Mouse (Mus musculus): ENCODE data around the gene Usp33. TPM values are rescaled to one million over a fixed set of nuclear protein-coding genes. Genes with fewer than 3 reads are reported as not detected.

Usp33 gene
- total RNA-seq, 2 experiments from 2014 or later = 91.9 to 92.1 TPM

GRCm38 (mm10) chr3:152400441-152400840 is 54.2 kb downstream of the Usp33 start:
- DNase-seq (ENCODE audit: low spot score in 2 of 2) = no peak

- no peak for DNase-seq (ENCODE audit: low spot score in 2 of 2)
Observed at GRCm38 (mm10) chr3:152400875-152401274, 54.6 kb downstream of the Usp33 start.

DNA sequence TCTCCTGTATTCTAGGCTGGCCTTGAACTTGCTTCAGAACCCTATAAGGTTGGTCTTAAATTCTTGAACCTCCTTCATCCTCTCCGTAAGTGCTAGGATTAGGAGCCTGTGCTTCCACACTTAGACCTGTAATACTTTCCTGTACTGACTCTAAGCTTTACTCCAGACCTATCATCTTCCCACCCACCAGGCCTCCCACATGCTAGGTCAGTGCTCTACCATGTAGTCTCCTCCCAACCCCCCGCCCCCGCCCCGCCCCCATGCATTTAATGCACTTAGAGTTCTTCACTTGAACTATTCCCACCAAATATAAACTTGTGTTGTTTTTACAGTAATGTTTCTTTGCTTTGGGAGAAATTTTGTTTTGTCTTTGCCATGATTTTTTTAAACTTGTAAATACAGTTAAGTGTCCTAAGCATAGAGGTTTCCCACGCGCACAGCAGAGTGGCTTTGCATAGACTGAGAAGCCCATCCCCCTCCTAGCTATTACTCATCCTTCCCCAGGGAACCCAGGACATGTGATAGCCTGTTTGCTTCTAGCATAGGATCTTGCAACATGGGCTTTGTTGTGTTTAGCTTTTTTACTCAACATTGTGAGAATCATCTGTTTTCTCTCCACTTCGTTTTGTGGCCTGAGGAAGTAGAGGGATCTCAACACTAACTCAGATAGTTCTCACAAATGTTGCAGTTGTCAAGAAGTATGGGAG is 55.8 kb downstream of the Usp33 start:
- DNase-seq (ENCODE audit: low spot score in 2 of 2) = peak in 1 of 2 experiments; percentile 19

DNA sequence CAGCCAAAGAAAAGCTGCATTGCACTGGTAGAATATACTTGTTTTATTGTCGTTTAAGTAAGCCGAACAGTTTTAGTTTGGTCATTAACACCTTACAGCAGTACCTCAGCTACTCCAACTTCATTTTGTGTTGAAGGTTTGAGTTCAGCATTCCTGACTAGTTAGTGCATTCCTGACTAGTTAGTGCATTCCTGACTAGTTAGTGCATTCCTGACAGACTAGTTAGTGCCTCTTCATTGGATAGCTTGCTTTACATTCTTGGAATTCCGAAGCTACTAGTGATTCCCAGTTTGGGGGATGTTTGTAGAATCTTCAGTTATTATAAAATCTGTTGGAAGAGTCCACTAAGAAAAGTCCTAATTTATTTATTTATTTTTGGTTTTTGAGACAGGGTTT is 56.4 kb downstream of the Usp33 start:
- no peak for DNase-seq (ENCODE audit: low spot score in 2 of 2)

DNA sequence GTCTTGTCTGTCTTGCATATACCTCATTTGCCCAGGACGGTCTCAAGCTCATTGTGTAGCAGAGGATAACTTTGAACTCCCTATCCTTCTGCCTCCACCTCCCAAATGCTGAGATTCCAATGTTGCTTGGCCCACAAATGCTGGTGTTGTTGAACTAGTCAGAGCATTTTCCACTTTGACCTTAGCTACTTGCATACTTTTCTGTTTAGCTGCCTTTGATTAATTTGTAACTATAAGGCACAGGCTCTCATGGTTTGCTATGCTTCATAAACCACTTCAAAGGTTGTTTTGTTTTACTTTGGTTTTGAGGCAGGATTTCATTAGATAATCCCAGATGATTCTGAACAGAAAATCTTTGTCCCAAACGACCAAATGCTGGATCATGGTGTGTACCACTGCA is 57.5 kb downstream of the Usp33 start:
- no peak for DNase-seq (ENCODE audit: low spot score in 2 of 2)

DNA sequence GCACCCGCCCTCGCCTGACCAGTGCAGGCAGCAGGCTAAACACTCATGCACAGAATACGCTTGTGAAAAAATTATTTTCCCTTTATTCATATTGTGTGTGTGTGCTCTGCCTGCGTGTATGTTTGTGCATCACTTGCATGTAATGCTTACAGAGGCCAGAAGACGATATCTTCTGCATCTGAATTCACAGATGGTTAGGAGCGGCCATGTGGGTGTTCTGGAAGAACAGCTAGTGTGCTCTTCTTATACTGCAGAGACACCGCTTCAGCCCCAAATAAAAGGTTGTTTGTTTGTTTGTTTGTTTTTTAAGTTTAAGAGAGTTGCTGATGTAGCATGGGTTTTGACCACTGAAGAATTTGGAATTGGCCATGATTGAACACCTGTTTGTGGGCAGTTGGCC is 59.1 kb downstream of the Usp33 start:
- DNase-seq (ENCODE audit: low spot score in 2 of 2) = no peak

- no peak for DNase-seq (ENCODE audit: low spot score in 2 of 2)
Observed at GRCm38 (mm10) chr3:152405978-152406640, 59.8 kb downstream of the Usp33 start.

GRCm38 (mm10) chr3:152410980-152411551 is 64.8 kb downstream of the Usp33 start:
- DNase-seq (ENCODE audit: low spot score in 2 of 2) = no peak

DNA sequence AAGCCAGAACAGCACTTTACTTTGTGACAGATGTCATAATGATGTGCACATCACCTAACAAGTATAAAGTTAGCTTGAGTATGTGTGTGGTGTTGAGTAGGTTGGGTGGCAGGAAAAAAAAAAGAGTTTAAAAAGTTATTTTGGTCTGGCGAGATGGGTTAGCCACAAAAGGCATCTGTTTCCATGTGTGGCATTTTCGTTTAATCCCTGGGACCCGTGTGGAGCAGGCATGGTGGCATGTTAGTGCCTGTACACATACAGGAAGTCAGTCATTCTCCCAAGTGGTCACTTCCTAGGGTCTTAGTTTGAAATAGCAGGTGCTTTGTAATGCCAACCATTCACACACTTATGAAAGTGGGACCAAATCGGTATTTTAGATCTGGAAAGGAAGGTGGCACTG is 66.1 kb downstream of the Usp33 start:
- DNase-seq (ENCODE audit: low spot score in 2 of 2) = no peak

DNA sequence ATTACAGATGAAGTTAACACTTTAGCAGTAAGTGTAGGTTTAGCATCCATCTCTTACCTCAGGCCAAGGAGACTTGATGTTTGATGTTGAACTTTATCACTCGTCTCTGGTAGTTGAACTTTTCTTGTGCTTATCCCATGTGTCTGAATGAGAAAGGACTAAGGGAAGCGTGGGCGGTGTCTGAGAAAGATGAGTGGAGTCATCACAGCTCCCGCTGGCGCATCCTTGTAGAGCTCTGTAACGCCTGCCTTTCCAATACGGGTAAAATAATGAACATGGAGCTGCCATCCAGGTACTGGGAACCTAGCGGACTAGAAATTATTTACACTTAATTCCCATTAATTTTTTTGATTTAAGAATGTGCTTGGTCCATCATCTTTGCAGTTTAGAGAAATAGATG is 82.6 kb downstream of the Usp33 start:
- DNase-seq (ENCODE audit: low spot score in 2 of 2) = no peak

DNA sequence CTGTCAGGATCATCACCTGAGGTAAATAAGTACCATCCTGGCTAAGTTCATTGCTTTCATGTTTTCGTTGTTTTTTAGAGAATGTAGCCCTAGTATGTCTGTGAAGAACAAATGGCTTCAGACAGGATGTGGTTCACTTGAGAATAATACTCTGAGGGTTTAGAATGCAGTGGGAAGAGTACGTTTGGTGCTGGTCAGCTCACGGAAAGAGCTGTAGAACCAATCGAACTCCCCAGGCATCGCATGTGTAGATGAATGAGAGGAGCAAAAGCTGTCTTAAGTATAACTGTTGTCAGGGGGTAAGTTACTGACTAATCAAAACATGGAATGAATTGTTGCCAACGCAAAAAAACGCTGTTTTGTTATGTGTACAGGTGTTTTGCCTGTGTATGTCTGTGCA is 86.4 kb downstream of the Usp33 start:
- DNase-seq (ENCODE audit: low spot score in 2 of 2) = no peak

DNA sequence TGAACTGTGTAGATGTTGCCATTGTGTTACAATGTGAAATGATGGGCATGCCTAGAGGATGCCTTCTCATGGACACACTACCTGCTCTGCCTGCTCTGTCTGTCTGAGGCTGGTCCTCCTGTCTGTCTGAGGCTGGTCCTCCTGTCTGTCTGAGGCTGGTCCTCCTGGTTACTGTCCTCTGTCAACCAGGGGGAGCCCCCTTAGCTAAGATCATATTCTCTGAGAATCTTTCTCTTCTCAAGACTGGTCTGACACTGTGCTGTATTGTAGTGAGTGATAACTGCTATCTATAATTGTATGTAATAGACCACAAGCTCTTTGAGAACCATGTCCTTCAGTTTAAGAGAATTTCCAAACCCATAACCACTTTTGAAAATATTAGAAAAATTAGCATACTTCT is 89.3 kb downstream of the Usp33 start:
- DNase-seq (ENCODE audit: low spot score in 2 of 2) = no peak

- no peak for DNase-seq (ENCODE audit: low spot score in 2 of 2)
Observed at GRCm38 (mm10) chr3:152438068-152438467, 91.8 kb downstream of the Usp33 start.

DNA sequence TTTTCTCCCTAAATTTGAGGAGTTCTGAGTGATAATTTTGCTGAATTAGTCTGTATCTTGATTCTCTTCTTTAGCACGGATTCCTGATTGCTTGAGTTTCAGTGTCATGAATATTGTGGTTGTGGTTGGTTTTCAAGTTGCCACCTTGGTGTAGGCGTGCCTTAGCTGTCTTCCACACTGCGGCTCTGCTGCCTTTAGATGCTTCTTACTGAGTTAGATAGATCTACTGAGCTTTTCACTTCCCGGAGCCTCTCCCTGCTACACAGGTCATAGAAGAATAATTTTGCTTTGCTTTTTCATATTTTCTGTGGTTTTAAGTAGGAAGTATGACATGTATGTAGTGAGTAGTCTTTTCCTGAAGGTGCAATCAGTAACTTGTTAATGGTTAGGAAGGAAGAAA is 96.5 kb downstream of the Usp33 start:
- DNase-seq (ENCODE audit: low spot score in 2 of 2) = no peak

Other genes with a start within 250 kb of the Usp33 start
- 1 to 10 TPM in 1 of 2 experiments, under 1 TPM in 1; 0.76 to 5.0 TPM for gene Gipc2, start 180.2 kb upstream of the Usp33 start, total RNA-seq (2021)
- 10 to 100 TPM; 40.6 to 41.5 TPM for gene Dnajb4, start 136.2 kb upstream of the Usp33 start, total RNA-seq (2021)
- gene Fubp1, start 136.1 kb upstream of the Usp33 start, total RNA-seq (2021) = 100 to 1,000 TPM; 158 to 202 TPM
- gene Nexn, start 80.1 kb upstream of the Usp33 start, total RNA-seq (2021) = 10 to 100 TPM in 1 of 2 experiments, 1 to 10 TPM in 1; 8.2 to 14.1 TPM
- gene Miga1, start 6.1 kb upstream of the Usp33 start, total RNA-seq (2021) = 10 to 100 TPM; 20.6 to 22.9 TPM
- 10 to 100 TPM; 46.7 to 47.9 TPM for gene Zzz3, start 49.0 kb downstream of the Usp33 start, total RNA-seq (2021)